Mouse (Mus musculus) liver, postnatal 0 days (tissue): ENCODE data around the gene Shank1. TPM values are rescaled to one million over a fixed set of nuclear protein-coding genes. Genes with fewer than 3 reads are reported as not detected.
"Not testable (repeated sequence)": the region's sequence is repeated elsewhere in the genome, so short reads cannot be mapped to it uniquely, and the experiment has no call there.

ENCODE experiments used
- ATAC-seq: fragments of 200-750 bp; cut with Nextera tagmentation; 2 replicates; pipeline ENCODE4 v1.8.0; 2017; ENCODE audit warnings: mild to moderate bottlenecking, moderate library complexity
- DNase-seq: peaks from one replicate; pipeline ENCODE4 v3.0.0-alpha.2; 2016
- H3K27ac ChIP-seq: fragments of 300-500 bp; sonication (generic); 2 replicates; pipeline ENCODE4 v1.5.1; 2014; ENCODE audit warnings: antibody characterized with exemption, moderate library complexity, mild to moderate bottlenecking, low read depth
- H3K27me3 ChIP-seq: fragments of 300-500 bp; sonication (generic); 2 replicates; pipeline ENCODE4 v1.6.1; 2014; ENCODE audit warnings: low read length, control low read depth, mixed read lengths; ENCODE audit not compliant: insufficient read depth
- H3K36me3 ChIP-seq: fragments of 300-500 bp; sonication (generic); replicated peaks from 2 replicates; pipeline ENCODE4 v1.6.1; 2014; ENCODE audit warnings: mild to moderate bottlenecking, control low read depth, low read length, moderate library complexity, mixed read lengths; ENCODE audit not compliant: insufficient read depth
- H3K4me1 ChIP-seq: fragments of 300-500 bp; sonication (generic); 2 replicates; pipeline ENCODE4 v1.6.1; 2014; ENCODE audit warnings: antibody characterized with exemption, mild to moderate bottlenecking, control low read depth; ENCODE audit not compliant: insufficient read depth
- H3K4me2 ChIP-seq: fragments of 300-500 bp; sonication (generic); 2 replicates; pipeline ENCODE4 v1.6.1; 2014; ENCODE audit warnings: low read depth, mild to moderate bottlenecking, low read length, moderate library complexity, mixed read lengths
- H3K4me3 ChIP-seq: fragments of 300-500 bp; sonication (generic); 2 replicates; pipeline ENCODE4 v1.5.1; 2014; ENCODE audit warnings: low read depth, low read length
- H3K9ac ChIP-seq: fragments of 300-500 bp; sonication (generic); replicated peaks from 2 replicates; pipeline ENCODE4 v1.6.1; 2014; ENCODE audit warnings: mild to moderate bottlenecking, moderate library complexity
- H3K9me3 ChIP-seq: fragments of 300-500 bp; sonication (generic); 2 replicates; pipeline ENCODE4 v1.6.1; 2016; ENCODE audit warnings: mild to moderate bottlenecking, control low read depth, low read length, mixed read lengths
- CTCF ChIP-seq: sonication (generic); IDR thresholded peaks from 2 replicates; pipeline ENCODE4 v1.5.1; 2016; ENCODE audit warnings: antibody characterized with exemption, low read depth
- EP300 ChIP-seq: IDR thresholded peaks from 2 replicates; pipeline ENCODE4 v1.6.1; 2016; ENCODE audit warnings: antibody characterized with exemption, low read depth, mild to moderate bottlenecking
- WGBS: fragments of 180-500 bp; shearing (Covaris S2); extraction: QIAGEN DNeasy Blood & Tissue Kit; methylation state at CpG from one replicate; pipeline ENCODE4 v1.1.7; 2014; ENCODE audit not compliant: insufficient replicate concordance; 5-methylcytosine and 5-hydroxymethylcytosine counted together
- polyA plus RNA-seq: library from polyadenylated mRNA; unstranded; fragments of >200 nt; fragmentation: Nextera tagmentation; extraction: Ambion mirVana; gene quantifications from 2 replicates; pipeline ENCODE4 v1.2.1, GENCODE M21; 2015

The Shank1 gene
- polyA plus RNA-seq, 1 experiment from 2014 or later = not detected

GRCm38 (mm10) chr7:44280959-44281358 lies 29.1 kb upstream of the Shank1 start:
- ATAC-seq = no peak
- Histone ChIP-seq H3K27me3 (no peaks in the 10 kb centered on the region), H3K9ac (no peak overlapping the region), H3K4me1 (no peaks in the 10 kb centered on the region), H3K36me3 (no peaks in the 10 kb centered on the region), H3K9me3 (no peaks in the 10 kb centered on the region), H3K4me3 (no peak overlapping the region), H3K27ac (no peak overlapping the region), H3K4me2 (no peak overlapping the region)
- TF ChIP-seq CTCF (no peak), EP300 (no peak)
- no peak for DNase-seq
- 16% methylated on average over 1 of the region's 1 CpGs for WGBS

GRCm38 (mm10) chr7:44281586-44281985 lies 28.5 kb upstream of the Shank1 start:
- no peaks in the 10 kb centered on the region for H3K27me3 ChIP-seq
- no peak overlapping the region for H3K4me3 ChIP-seq
- no peak overlapping the region for H3K9ac ChIP-seq
- no peaks in the 10 kb centered on the region for H3K36me3 ChIP-seq
- no peaks in the 10 kb centered on the region for H3K9me3 ChIP-seq
- no peaks in the 10 kb centered on the region for H3K4me1 ChIP-seq
- no peak overlapping the region for H3K27ac ChIP-seq
- TF ChIP-seq CTCF = no peak
- TF ChIP-seq EP300 = no peak
- DNase-seq = no peak
- ATAC-seq = no peak
- H3K4me2 ChIP-seq = no peak overlapping the region
- WGBS = 73% methylated on average over 7 of the region's 7 CpGs

- DNase-seq (no peak), ATAC-seq (no peak)
- Histone ChIP-seq H3K4me2 (no peak overlapping the region), H3K4me3 (no peak overlapping the region), H3K9me3 (no peaks in the 10 kb centered on the region), H3K27me3 (no peaks in the 10 kb centered on the region), H3K27ac (no peak overlapping the region), H3K36me3 (no peaks in the 10 kb centered on the region), H3K4me1 (no peaks in the 10 kb centered on the region), H3K9ac (no peak overlapping the region)
- 44% methylated on average over 7 of the region's 7 CpGs for WGBS
- TF ChIP-seq CTCF (no peak), EP300 (no peak)
These were observed 22.3 kb upstream of the Shank1 start for GRCm38 (mm10) chr7:44287760-44288159.

- Histone ChIP-seq H3K27me3 (no peaks in the 10 kb centered on the region), H3K27ac (no peak overlapping the region), H3K4me2 (no peak overlapping the region), H3K4me1 (no peaks in the 10 kb centered on the region), H3K36me3 (no peaks in the 10 kb centered on the region), H3K4me3 (no peak overlapping the region), H3K9ac (no peak overlapping the region), H3K9me3 (no peaks in the 10 kb centered on the region)
- ATAC-seq (no peak), DNase-seq (no peak)
- no peak for TF ChIP-seq CTCF
- TF ChIP-seq EP300 = no peak
- WGBS = 63% methylated on average over 4 of the region's 4 CpGs
These were observed 19.1 kb upstream of the Shank1 start for GRCm38 (mm10) chr7:44290986-44291385.

GRCm38 (mm10) chr7:44291418-44291817 lies 18.6 kb upstream of the Shank1 start:
- no peaks in the 10 kb centered on the region for H3K4me1 ChIP-seq
- H3K9ac ChIP-seq = no peak overlapping the region
- H3K27ac ChIP-seq = no peak overlapping the region
- no peak for ATAC-seq
- H3K9me3 ChIP-seq = no peaks in the 10 kb centered on the region
- DNase-seq = no peak
- no peak for TF ChIP-seq CTCF
- H3K36me3 ChIP-seq = no peaks in the 10 kb centered on the region
- 53% methylated on average over 4 of the region's 4 CpGs for WGBS
- H3K4me3 ChIP-seq = no peak overlapping the region
- H3K4me2 ChIP-seq = no peak overlapping the region
- H3K27me3 ChIP-seq = no peaks in the 10 kb centered on the region

- not testable (repeated sequence) for H3K4me1 ChIP-seq, H3K9ac ChIP-seq, ATAC-seq, H3K4me3 ChIP-seq, H3K36me3 ChIP-seq, H3K9me3 ChIP-seq, H3K4me2 ChIP-seq, H3K27me3 ChIP-seq, H3K27ac ChIP-seq, DNase-seq
- 69% methylated on average over 2 of the region's 2 CpGs for WGBS
These were observed 12.6 kb upstream of the Shank1 start for GRCm38 (mm10) chr7:44297501-44297900.
